Mouse (Mus musculus) macrophage (primary cell): ENCODE data around the gene Mllt6. TPM values are rescaled to one million over a fixed set of nuclear protein-coding genes. Genes with fewer than 3 reads are reported as not detected.
"Not testable (repeated sequence)": the region's sequence is repeated elsewhere in the genome, so short reads cannot be mapped to it uniquely, and the experiment has no call there.

ENCODE experiments used
- H3K27ac ChIP-seq: fragments of 350-480 bp; formaldehyde crosslinking; 2 replicates; pipeline ENCODE4 v1.9.0; 2021
- H3K36me3 ChIP-seq: fragments of 350-480 bp; formaldehyde crosslinking; 2 replicates; pipeline ENCODE4 v1.9.0; 2021; ENCODE audit errors: inconsistent target
- H3K4me3 ChIP-seq: fragments of 350-480 bp; formaldehyde crosslinking; 2 replicates; pipeline ENCODE4 v1.9.0; 2021; ENCODE audit errors: inconsistent target
- H3K79me2 ChIP-seq: fragments of 350-480 bp; formaldehyde crosslinking; 2 replicates; pipeline ENCODE4 v1.9.0; 2021; ENCODE audit errors: inconsistent target
- WGBS: methylation state at CpG from one replicate; pipeline ENCODE4 v1.1.7; 2026; ENCODE audit warnings: inconsistent platforms; ENCODE audit not compliant: missing documents; 5-methylcytosine and 5-hydroxymethylcytosine counted together
- polyA plus RNA-seq: library from polyadenylated mRNA; stranded (reverse); fragments of 250-400 nt; gene quantifications from 3 replicates; pipeline ENCODE4 v1.2.4, GENCODE M21; 2018; ENCODE audit warnings: inconsistent platforms

Gene Mllt6
- polyA plus RNA-seq, 1 experiment from 2014 or later: 10.1 TPM

- no peaks in the 10 kb centered on the region for H3K36me3 ChIP-seq
- 21% methylated on average over 5 of the region's 5 CpGs for WGBS
- H3K4me3 ChIP-seq: no peak overlapping the region
- H3K79me2 ChIP-seq: no peaks in the 10 kb centered on the region
- H3K27ac ChIP-seq: no peak overlapping the region
Measured at GRCm38 (mm10) chr11:97631500-97631899, 31.7 kb upstream of the Mllt6 start.

DNA sequence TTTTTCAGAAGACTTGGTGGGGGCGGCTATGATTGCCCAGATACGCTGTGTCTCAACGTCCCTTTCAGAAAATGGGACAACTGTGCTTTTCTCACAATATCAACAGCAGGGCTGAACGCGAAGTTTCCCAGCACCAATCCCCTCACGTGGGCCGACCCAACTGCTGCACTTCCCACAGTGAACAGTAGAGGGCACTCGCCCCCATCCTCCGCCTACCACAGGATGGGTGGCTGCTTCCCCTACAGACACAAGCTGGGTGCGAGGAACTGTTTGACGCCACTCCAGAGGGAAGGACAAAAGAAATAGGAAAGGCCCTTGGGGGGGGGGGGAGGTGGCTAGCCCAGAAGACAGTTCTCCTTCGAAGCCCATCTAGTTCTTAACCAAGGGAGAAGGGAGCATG is 31.3 kb upstream of the Mllt6 start:
- Histone ChIP-seq H3K4me3 (no peak overlapping the region), H3K79me2 (no peaks in the 10 kb centered on the region)
- WGBS: 5% methylated on average over 12 of the region's 12 CpGs

GRCm38 (mm10) chr11:97632440-97632839 is 30.8 kb upstream of the Mllt6 start:
- WGBS: 84% methylated on average over 4 of the region's 4 CpGs
- H3K79me2 ChIP-seq, H3K27ac ChIP-seq, H3K4me3 ChIP-seq, H3K36me3 ChIP-seq: not testable (repeated sequence)

More for the DNA sequence above, 31.3 kb upstream of the Mllt6 start:
- H3K27ac ChIP-seq: no peak overlapping the region
- H3K36me3 ChIP-seq: no peaks in the 10 kb centered on the region

GRCm38 (mm10) chr11:97635468-97636019 is 27.7 kb upstream of the Mllt6 start:
- Histone ChIP-seq H3K27ac (no peak overlapping the region), H3K4me3 (no peak overlapping the region), H3K36me3 (no peaks in the 10 kb centered on the region), H3K79me2 (no peaks in the 10 kb centered on the region)
- 95% methylated on average over 11 of the region's 11 CpGs for WGBS

- Histone ChIP-seq H3K79me2 (no peaks in the 10 kb centered on the region), H3K4me3 (no peak overlapping the region), H3K36me3 (no peaks in the 10 kb centered on the region), H3K27ac (no peak overlapping the region)
- WGBS: 0% methylated on average over 4 of the region's 8 CpGs
Measured at GRCm38 (mm10) chr11:97641668-97642067, 21.5 kb upstream of the Mllt6 start.

DNA sequence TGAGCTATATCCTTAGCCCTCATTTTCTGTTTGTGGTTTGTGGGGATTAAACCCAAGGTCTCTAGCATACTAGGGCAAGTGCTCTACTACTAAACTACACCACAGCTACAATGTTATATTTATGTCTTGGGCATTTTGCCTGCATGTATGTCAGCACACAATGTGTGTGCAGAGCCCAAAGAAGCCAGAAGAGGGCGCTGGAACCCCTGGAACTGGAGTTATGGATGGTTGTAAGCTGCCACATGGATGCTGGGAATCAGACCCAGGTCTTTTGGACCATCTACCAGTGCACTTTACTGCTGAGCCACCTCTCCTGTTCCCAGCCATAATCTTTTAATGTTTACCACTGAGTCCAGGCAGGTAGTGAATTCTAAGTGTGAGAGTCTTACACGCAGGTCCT is 20.5 kb upstream of the Mllt6 start:
- 64% methylated on average over 2 of the region's 2 CpGs for WGBS
- H3K79me2 ChIP-seq: no peaks in the 10 kb centered on the region
- H3K4me3 ChIP-seq: no peak overlapping the region
- H3K27ac ChIP-seq: no peak overlapping the region
- H3K36me3 ChIP-seq: no peaks in the 10 kb centered on the region

DNA sequence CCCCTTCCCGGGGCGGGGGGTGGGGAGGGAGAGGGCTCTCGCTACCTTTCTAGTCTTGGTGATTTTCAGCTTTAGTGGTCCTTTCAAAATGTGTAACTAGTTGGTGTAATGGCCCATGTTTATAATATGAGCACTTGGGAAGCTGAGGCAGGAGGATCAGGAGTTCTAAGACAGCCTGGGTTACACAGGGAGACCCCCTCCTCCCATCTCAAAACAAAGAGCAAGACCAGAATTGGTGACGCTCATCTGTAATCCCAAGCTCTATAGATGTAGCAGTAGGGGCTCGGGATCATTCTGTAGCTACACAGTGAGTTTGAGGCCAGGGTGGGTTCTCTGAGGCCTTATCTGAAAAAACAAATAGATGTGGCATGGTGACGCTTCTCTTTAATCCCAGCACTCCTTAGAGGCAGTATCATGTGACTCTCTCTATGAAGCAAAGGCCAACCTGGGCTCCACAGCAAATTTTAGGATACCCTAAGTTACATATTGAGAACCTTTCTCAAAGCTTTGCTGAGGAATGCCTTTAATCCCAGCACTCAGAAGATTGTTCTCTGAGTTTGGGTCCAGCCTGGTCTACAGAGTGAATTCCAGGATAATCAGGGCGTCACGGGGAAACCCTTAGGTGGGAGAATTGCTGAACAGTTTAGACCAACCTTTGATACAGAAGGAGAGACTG is 19.7 kb upstream of the Mllt6 start:
- H3K4me3 ChIP-seq: no peak overlapping the region
- no peaks in the 10 kb centered on the region for H3K79me2 ChIP-seq
- no peak overlapping the region for H3K27ac ChIP-seq
- H3K36me3 ChIP-seq: no peaks in the 10 kb centered on the region
- WGBS: 89% methylated on average over 8 of the region's 8 CpGs

DNA sequence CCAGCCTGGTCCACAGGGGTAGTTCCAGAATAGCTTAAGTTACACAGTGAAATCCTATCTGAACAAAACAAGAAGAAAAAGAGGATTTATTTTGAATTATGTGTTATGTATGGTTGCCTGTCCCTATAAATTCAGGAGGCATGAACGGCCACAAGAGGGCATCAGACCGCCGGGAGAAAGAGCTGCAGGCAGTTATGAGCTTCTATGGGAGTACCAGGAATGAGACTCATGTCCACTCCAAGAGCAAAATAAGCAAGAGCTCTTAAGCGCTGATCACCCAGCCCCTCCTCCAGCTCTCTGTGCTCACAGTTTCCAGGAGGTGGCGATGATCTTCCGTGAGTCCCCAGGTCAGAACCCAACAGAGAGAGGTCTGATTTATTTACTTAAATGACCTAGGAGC is 18.4 kb upstream of the Mllt6 start:
- Histone ChIP-seq H3K4me3 (no peak overlapping the region), H3K79me2 (no peaks in the 10 kb centered on the region), H3K27ac (no peak overlapping the region), H3K36me3 (no peaks in the 10 kb centered on the region)
- 10% methylated on average over 6 of the region's 6 CpGs for WGBS

DNA sequence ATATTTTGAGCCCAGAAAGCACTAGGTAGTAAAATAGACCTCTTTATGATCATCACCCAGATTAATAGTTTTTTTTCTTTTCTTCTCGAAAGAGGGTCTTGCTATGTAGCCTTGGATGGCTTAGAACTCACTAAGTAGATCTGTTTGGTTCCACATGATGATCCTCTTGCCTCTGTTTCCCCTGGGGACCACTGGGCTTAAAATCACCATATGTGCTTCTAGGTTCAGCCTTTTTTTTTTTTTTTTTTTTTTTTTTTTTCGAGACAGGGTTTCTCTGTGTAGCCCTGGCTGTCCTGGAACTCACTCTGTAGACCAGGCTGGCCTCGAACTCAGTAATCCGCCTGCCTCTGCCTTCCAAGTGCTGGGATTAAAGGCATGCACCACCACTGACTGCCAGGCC is 14.7 kb upstream of the Mllt6 start:
- H3K27ac ChIP-seq, H3K4me3 ChIP-seq, H3K79me2 ChIP-seq, H3K36me3 ChIP-seq: not testable (repeated sequence)
- 92% methylated on average over 2 of the region's 4 CpGs for WGBS

- Histone ChIP-seq H3K27ac (no peak overlapping the region), H3K36me3 (peaks cover 1% of the 10 kb centered on the region; the same call in 1 of the 2 replicates), H3K79me2 (no peaks in the 10 kb centered on the region), H3K4me3 (no peak overlapping the region)
- WGBS: 73% methylated on average over 5 of the region's 5 CpGs
Measured at GRCm38 (mm10) chr11:97650341-97650740, 12.9 kb upstream of the Mllt6 start.

GRCm38 (mm10) chr11:97653376-97653775 is 9.8 kb upstream of the Mllt6 start:
- H3K4me3 ChIP-seq, H3K27ac ChIP-seq: not testable (repeated sequence)
- peaks cover 15% of the 10 kb centered on the region; the same call in 1 of the 2 replicates for H3K36me3 ChIP-seq
- H3K79me2 ChIP-seq: peaks cover 22% of the 10 kb centered on the region
- 98% methylated on average over 8 of the region's 11 CpGs for WGBS

- Histone ChIP-seq H3K36me3 (peaks cover 15% of the 10 kb centered on the region; the same call in 1 of the 2 replicates), H3K27ac (no peak overlapping the region), H3K79me2 (peaks cover 27% of the 10 kb centered on the region), H3K4me3 (no peak overlapping the region)
- 92% methylated on average over 2 of the region's 2 CpGs for WGBS
Measured at GRCm38 (mm10) chr11:97654210-97654609, 9.0 kb upstream of the Mllt6 start.

- Histone ChIP-seq H3K79me2 (peaks cover 27% of the 10 kb centered on the region), H3K27ac (no peak overlapping the region), H3K4me3 (no peak overlapping the region), H3K36me3 (peaks cover 15% of the 10 kb centered on the region; the same call in 1 of the 2 replicates)
- 90% methylated on average over 13 of the region's 14 CpGs for WGBS
Measured at GRCm38 (mm10) chr11:97656269-97656971, 6.8 kb upstream of the Mllt6 start.

GRCm38 (mm10) chr11:97657184-97657945 is 5.8 kb upstream of the Mllt6 start:
- 95% methylated on average over 3 of the region's 6 CpGs for WGBS
- Histone ChIP-seq H3K79me2 (peaks cover 27% of the 10 kb centered on the region), H3K4me3 (no peak overlapping the region), H3K36me3 (peaks cover 15% of the 10 kb centered on the region; the same call in 1 of the 2 replicates), H3K27ac (no peak overlapping the region)
